Mouse (Mus musculus) subcutaneous adipose tissue, adult 2 months (tissue): ENCODE data around the gene Dmap1. TPM values are rescaled to one million over a fixed set of nuclear protein-coding genes. Genes with fewer than 3 reads are reported as not detected.

ENCODE experiments used
- polyA plus RNA-seq: library from polyadenylated mRNA; depleted of rRNA; stranded (reverse); fragments of >200 nt; gene quantifications from 2 replicates; pipeline ENCODE4 v1.2.3, GENCODE M21; 2012; ENCODE audit warnings: low replicate concordance; rRNA removed

Gene Dmap1
- polyA plus RNA-seq = 19.7 and 25.2 TPM in 2 replicates

DNA sequence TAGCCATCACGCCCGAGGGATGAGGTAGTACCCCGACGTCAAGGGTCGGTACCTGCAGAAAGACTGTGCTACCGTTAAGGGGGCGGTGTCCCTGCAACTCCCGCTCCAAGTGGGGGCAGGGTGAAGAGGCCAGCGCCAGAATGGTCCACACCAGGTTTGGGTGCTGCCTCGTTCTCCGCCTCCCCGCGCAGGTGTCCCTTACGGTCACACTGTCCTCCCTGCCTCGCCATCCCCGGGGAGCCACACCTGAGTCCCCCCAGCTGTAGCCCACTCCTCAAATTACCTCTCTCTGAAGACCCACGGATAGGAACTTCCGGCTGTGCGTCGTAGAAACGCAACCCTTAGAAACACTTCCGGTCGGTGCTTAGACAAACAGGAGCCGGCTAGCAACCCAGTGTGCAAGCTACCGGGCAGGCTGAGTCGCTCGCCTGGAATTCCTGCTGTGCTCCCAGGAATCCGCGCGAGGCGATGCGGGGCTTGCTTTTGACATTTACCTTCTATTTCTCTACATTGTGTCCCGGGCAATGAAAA lies at the start of gene Dmap1:
TSS of gene Dmap1 (minus strand) at position 343 of the 531 bp plus-strand sequence.

DNA sequence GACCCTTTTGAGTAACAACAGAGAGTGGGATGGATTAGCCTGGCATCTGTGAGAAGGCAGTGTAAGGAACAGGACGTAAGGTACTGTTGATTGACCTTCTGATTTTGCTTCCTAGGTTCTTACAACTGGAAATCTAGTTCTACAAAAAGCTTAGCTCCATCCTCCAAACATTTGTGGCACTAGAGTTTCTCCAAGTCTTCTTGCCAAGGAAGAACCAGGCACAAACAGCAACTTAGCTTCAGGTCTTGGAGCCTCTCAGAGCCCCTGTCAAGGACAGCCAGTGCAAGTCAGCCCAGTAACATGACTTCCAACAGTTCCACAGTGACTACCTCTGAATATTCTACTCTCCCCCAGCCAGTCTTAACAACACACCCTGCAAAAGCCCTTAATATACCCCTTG lies 42.0 kb upstream of the Dmap1 start, which contains the start of gene Gm12845:
TSS of gene Gm12845 (plus strand) at position 301 of the 400 bp plus-strand sequence.

Other genes with a start within 250 kb of the Dmap1 start
- gene Rnf220, start 185.2 kb downstream of the Dmap1 start, polyA plus RNA-seq = 65.8 and 108 TPM in 2 replicates
- gene Eri3, start 131.9 kb downstream of the Dmap1 start, polyA plus RNA-seq = 94.0 and 125 TPM in 2 replicates
- not detected in 2 replicates for gene Gm12845, start 42.1 kb upstream of the Dmap1 start, polyA plus RNA-seq
- gene Klf17, start 83.4 kb upstream of the Dmap1 start, polyA plus RNA-seq = not detected in 2 replicates
- 17.3 and 51.7 TPM in 2 replicates for gene Slc6a9, start 152.2 kb upstream of the Dmap1 start, polyA plus RNA-seq
- gene Ccdc24, start 190.3 kb upstream of the Dmap1 start, polyA plus RNA-seq = 1.1 and 7.7 TPM in 2 replicates
- gene B4galt2, start 201.2 kb upstream of the Dmap1 start, polyA plus RNA-seq = 22.8 and 62.6 TPM in 2 replicates
- gene Atp6v0b, start 205.1 kb upstream of the Dmap1 start, polyA plus RNA-seq = 401 and 431 TPM in 2 replicates
- gene Dph2, start 209.8 kb upstream of the Dmap1 start, polyA plus RNA-seq = 10.1 and 22.4 TPM in 2 replicates
- gene Ipo13, start 232.7 kb upstream of the Dmap1 start, polyA plus RNA-seq = 71.6 and 98.9 TPM in 2 replicates
- gene Artn, start 247.5 kb upstream of the Dmap1 start, polyA plus RNA-seq = 0.33 and 11.4 TPM in 2 replicates